Mouse (Mus musculus) embryo, embryonic 9.5 days (tissue): ENCODE data around the gene Acsbg2.
"Not testable (repeated sequence)": the region's sequence is repeated elsewhere in the genome, so short reads cannot be mapped to it uniquely, and the experiment has no call there.

ENCODE experiments used
- DNase-seq: peaks from one replicate; pipeline ENCODE4 v3.0.0-alpha.2; 2017; ENCODE audit errors: extremely low spot score

Acsbg2 gene

DNA sequence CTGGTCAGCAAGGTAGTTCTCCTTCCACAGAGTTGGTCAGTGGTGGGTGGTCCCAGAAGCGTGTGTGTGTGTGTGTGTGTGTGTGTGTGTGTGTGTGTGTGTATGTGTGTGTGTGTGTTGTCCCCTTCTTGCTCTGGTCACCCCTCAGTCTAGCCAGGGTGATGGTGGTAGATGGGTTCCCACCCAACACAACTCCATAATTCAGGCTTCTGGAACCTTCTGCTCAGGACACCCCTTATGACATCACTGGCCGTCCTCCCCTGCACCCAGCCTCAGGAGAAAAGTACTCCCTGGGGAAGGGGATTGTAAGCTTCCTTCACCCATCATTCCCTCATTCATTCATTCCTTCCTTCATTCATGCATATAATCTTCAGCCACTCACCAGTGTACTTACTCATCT, at the start of gene Acsbg2:
Acsbg2 (minus strand) TSS at position 211 of the 400 bp plus-strand sequence.
- DNase-seq, result no peak

DNA sequence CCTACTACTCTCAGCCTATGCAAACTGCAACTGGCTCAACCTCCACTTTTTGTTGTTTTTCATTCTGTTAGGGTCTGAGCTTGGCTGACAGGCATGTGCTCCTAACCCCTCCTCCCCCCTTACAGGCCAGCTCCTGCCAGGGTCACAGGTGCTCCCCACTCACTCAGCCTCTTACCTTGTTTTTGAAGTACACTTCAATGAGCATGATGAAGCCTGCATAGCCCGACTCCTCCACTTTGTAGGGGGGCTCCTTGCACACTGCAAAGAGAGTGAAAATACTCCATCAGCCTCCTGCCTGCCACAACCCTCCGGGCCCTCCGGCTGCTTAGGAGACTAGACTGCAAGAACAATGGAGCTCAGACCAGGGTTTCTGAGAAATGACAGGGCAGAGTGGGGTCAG, 45.5 kb upstream of the Acsbg2 start:
- DNase-seq, result no peak

DNA sequence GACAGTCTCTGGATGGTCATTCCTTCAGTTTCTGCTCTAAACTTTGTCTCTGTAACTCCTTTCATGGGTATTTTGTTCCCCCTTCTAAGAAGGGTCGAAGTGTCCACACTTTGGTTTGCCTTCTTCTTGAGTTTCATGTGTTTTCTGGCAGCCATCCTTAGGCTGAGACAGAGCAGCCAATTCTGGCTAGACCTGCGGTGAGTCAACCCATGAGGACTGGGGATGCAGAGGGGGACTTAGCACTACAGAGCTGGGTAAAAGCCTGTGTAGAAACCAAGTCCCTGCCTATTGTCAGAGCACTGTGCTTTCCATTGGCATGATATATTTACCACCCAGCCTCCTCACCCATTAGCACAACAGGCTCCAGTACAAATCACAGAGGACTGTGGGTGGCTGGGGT, 42.9 kb upstream of the Acsbg2 start:
- no peak for DNase-seq

DNA sequence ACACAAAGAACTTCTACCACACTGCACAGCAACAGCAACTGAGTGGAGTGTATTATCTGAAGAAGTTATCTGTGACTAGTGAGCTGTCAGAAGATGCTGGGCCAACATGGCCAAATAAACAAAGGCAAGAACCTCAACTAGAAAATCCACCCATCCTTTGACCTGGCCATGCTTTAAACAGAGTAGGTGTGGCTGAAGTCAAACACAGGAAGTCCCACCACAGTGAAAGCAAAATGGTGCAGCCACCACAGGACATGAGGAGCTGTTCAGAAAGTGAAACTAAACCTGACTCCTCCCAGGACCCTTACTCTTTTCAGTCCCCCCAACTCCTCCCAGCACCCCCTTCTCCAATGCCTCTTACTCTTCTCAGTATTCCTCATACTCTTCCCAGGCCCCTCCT, 39.2 kb upstream of the Acsbg2 start:
- no peak for DNase-seq

DNA sequence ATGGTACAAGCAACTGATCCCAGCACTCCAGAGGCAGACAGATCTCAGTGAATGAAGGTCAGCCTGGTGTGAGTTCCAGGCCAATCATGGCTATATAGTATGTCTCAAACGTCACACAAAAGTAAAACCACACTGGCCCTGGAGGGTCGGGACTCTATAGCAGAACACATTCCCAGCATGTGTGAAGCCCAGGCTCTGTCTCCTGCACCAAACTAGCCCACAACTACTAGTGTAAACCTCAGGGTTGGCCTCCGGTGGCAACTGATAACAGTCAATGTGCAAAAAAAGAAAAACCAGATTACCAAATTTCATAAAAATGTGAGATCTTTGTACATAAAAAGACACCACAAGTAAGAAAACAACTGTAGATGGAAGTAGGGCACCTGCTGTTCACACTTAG, 38.8 kb upstream of the Acsbg2 start:
- no peak for DNase-seq

DNA sequence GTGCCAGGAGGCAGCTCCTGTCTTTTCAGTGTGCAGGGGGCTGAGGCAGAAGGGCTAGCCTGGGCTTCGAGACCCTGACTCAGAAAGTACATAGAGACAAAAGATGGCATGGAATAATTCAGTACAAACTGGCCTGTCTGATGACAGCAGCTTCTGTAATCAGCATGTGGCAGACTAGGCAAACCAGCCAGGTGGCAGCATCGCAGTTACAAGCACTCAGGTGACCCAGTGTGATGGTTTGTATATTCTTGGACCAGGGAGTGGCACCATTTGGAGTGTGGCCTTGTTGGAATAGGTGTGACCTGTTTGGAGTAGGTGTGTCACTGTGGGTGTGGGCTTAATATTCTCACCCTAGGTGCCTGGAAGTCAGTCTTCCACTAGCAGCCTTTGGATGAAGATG, 35.5 kb upstream of the Acsbg2 start:
- DNase-seq, result not testable (repeated sequence)

DNA sequence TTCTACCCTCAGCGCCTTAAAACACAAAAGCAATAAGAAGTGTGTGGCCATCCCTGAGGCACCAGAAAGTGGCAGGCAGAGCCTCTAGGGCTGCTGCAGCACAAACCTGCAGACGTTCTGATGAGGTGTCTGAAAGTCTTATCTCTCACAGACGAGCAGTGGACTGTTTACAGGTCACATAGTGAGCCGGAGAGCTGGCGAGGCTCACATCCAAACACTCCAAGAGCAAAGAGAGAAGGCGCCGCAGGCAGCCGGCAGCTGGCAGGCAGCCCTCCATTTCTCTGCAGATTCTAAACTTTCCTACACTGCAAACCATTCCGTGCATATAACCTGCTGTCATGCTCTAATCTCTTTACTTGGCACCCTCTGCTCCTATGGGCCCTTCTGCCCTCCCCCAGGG, 33.6 kb upstream of the Acsbg2 start:
- no peak for DNase-seq

DNA sequence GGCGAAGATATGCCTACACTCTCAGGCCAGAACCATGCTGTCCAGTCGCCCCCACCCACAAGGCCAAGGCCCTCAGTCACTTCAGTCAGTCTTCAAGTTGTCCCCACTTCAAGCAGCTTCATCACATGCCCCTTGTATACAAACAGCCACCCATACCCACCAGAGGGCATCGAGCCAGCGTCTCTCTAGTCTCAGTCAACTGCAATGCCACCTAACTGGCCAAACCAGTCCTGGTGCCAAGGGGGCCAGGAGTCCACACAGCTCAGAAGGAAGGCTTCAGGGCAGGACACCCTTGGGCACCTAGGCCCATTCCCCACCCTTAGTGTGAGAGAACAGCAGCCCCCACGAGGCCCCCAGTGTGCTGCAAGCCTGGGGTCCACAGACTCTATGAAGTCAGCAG, 32.8 kb upstream of the Acsbg2 start:
- no peak for DNase-seq

DNA sequence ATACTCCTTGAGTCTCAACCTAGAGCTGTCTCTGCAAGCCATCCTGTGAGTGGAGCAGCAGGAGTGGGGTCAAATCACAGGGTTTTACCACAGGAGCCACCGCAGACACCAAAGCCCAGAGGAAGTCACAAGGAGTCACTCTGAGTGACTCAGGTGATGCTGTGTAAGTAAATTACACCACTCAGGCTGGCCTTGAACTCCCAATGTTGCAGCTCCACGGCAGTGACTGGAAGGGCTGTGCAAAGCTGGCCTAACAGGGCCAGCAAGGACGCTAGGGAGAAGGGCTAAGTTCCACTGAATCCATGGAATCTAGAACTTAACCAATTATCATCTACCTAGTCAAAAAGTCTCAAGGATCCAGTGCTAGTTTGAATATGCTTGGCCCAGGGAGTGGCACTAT, 31.9 kb upstream of the Acsbg2 start:
- no peak for DNase-seq

DNA sequence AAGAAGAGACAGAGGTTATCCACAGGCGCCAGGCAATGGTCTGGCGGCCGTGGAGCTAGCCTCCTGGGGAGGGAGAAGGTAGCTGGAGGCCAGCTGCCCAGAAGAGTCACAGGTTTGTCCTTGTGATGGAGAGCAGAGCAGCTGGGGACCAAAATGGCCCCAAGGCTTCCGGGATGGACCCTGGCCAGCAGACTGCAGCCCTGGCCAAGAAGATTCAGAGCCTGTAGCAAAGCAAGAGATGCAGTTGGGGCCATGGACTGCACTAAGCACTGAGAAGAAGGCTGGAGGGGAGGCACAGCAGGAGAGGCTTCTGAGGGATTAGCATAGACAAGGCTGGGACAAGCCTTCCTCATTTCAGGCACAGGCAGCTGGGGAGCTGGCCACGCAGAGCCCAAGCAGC, 28.5 kb upstream of the Acsbg2 start:
- no peak for DNase-seq

DNA sequence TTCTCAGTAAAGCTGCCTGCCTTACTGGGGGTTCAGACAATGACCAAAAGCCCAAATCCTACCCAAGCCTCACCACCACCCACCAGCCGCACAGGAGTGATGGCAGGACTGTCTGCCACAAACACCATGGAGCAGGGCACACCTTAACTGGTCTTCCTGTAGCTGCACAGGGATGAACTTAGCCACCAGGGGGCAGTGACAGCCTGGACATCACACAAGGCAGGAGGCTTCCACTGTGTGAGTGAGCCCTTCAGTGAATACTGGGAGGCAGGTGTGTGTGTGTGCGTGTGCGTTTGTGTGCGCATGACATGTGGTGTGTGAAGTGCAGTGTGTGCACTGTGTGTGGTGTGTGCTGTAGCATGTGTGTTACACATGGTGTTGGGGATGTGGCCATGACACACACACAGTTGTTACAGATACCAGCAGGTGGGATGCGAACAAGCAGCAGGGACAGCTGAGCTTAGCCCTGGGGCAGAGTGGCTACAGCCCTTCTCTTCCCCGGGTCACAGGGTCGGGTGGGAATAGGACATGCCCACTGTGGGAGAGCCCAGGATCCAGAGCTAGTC, 23.5 kb upstream of the Acsbg2 start:
- DNase-seq, result peak; percentile 62

DNA sequence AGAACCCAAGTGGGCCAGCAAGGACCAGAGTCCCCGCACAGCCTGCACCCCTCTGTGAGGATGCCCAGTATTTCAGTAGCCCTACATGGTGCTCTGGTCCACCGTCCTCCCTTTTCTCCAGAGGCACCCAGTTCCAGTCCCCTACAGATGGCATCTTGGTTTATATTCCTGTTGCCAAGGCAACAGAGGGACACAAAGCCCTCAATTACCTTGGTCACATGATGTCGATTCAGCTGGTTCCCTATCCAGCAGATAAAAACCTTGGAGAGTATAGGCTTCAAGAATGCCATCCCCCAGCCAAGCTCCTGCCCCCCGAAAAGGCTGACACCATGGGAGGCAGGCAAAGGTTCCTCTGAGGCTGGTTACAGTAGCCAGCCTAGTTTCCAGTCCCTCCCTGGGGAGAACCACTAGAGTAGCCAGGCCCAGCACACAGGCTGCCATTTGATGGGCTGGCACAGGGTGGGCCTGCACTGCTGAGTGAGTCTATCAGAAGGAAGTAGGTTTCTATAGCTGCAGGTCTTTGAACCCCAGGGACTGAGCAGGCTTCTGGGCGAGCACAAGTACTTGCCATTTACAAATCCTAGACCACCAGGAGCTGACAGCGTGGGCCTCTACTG, 22.4 kb upstream of the Acsbg2 start:
- no peak for DNase-seq

DNA sequence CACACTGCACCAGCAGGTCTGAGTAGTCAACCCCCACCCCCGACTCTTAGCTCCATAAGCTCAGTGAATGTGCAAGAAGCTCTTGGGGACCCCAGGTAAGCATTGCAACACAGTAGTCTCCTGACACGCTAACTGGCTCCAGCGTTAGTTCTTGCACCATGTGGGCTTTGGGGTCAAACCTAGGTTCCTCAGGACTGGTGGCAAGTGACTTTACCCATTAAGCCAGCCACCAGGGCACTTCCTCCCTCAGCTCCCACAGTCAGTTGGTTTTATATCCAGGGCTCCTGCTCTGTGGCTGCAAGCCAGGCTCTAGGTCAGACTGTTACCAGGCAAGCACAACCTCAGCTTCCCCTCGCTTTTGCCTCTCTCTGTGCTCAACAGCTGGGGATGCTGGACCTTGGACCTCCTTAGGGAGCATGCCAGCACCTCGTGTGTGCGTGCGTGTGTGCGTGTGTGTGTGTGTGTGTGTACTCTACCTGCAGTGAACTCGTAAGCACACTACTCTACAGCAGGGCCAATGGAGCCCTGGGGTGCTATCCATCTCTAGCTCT, 21.2 kb upstream of the Acsbg2 start:
- no peak for DNase-seq

DNA sequence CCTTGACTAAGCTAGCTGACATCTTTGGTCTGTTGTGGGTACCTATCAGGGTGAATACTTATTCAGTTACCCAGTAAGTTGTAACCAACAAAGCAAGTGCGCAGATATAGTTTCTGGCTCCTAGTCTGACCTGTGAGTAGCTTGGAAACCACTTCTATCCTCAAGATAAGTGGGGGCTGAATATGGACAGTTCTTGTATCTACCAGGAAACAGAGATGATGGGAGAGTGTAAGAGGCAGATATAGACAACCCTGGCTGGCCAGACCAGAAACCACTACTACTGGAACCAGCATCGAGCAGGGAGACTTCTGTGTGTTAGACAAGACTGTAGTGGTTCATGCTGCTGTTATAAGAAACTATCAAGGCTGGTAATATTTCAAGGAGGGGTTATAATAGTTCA, 15.8 kb upstream of the Acsbg2 start:
- DNase-seq, result no peak

DNA sequence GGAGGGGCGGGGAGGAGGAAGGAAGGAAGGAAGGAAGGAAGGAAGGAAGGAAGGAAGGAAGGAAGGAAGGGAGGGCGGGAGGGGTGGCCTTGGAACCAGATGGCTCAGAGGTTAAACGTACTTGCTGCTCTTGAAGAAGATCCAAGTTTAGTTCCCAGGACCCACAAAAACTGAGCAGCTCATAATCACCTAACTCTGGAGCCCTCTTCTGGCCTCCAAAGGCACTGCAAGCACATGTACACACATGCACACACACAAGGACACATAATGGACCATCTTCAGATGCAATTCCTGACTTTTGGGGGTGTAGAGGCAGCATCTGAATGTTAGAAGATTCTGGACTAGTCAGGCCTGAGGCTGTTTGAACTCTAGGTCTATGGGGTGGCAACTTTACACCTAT, 13.8 kb upstream of the Acsbg2 start:
- no peak for DNase-seq

DNA sequence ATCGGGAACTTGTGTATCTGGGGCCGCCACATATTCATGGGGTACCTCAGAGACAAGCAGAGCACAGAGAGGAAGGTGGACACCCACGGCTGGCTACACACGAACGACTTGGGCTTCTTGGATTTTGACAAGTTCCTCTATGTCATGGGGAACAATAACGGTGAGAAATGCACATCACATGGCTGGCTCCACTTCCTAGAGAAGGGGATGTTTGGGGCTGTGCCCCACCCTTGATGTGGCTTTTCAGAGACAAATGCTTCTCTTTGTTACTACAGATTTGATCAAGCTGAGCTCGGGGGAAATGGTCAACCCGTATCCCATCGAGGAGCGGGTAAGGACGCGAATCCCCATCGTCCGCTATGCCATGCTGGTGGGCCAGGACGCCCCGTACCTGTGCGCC, 10.6 kb upstream of the Acsbg2 start:
- DNase-seq, result no peak

DNA sequence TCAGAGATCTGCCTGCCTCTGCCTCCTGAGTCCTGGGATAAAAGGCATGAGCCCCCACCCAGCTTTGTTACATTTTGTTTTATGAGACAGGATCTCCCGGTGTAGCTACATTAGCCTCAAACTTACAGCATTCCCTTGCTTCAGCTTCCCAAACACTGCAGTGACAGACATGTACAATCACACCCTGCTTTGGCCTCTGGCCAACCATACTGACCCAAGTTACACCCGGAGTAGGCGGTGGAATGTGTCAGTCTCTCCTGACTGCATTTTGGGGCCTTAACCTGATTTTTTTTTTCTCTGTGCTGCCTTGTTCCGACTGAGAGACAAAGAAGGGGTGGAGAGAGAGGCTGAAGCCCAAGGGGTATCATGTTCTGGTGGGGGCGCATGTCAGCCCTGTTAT, 10.1 kb upstream of the Acsbg2 start:
- DNase-seq, result no peak

DNA sequence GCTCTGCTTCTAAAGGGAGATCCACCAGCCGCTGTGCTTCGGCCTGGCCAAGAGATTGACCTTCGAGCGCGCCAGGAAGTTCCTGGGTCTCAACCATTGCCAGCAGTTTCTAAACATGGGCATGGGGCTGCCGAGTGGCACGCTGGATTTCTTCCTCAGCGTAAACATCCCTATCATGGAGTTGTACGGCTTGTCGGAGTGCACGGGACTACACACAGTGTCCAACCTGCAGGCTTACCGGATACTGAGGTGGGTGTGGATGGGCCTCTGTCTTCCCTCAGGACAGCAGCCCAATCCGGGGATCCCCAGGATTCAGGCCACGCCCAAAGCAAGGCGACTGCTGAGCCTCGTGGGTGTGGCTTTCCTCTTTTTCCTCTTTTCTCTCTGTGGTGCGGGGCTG, 9.4 kb upstream of the Acsbg2 start:
- DNase-seq, result no peak

DNA sequence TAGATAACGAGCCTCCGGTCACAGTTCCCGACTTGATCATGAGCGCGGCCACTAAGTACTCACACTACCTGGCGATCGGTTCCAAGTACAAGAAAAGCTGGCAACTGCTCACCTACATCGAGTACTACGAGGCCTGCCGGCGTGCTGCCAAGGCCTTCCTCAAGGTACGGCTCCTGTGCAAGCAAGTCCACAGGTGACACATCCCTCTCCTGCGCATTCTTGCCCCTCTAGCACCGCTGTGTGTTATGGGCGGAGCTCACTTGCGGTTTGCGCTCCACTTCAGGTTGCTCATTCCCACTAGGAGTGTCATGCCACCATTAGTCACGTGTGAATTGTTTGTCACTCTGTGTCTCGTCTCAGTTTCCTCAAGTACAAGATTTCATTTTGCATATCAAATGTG, 3.2 kb upstream of the Acsbg2 start:
- no peak for DNase-seq

DNA sequence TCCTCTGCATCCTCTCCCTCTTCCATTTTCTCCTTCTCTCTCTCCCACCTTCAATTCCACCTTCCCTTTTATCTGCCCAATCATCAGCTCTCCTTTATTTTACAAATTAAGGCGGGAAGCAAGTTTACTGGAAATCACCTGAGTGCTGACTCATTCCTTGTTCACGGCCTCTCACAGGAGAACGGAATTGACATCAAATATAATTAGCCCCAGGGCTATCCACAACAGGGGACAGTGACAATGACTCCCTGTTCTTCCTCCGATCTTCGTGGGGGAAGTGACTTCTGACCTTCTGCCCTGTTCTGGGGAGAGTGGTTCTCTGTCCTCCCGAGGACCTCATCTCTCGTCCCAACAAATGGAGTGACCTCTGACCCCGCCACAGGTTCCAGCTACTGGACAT, 2.7 kb upstream of the Acsbg2 start:
- no peak for DNase-seq

DNA sequence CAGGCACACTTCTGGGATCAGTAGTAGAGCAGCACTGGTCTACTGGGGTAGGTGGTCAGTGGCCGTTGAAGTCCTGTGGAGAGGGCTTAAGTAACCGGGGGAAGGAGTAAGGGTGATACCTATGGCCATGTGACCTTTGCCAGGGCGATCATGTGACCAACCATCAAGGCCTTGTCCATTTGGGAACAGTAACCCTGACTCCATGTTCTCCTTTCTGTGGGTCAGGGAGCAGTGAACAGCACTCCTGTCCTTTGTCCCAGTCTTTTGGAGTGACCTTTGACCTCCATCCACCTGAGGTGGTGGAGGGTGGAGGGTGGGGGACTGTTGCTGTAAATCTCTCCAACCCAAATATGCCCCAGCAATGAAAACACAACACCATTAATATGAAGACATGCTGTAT, 2.2 kb upstream of the Acsbg2 start:
- DNase-seq, result no peak

DNA sequence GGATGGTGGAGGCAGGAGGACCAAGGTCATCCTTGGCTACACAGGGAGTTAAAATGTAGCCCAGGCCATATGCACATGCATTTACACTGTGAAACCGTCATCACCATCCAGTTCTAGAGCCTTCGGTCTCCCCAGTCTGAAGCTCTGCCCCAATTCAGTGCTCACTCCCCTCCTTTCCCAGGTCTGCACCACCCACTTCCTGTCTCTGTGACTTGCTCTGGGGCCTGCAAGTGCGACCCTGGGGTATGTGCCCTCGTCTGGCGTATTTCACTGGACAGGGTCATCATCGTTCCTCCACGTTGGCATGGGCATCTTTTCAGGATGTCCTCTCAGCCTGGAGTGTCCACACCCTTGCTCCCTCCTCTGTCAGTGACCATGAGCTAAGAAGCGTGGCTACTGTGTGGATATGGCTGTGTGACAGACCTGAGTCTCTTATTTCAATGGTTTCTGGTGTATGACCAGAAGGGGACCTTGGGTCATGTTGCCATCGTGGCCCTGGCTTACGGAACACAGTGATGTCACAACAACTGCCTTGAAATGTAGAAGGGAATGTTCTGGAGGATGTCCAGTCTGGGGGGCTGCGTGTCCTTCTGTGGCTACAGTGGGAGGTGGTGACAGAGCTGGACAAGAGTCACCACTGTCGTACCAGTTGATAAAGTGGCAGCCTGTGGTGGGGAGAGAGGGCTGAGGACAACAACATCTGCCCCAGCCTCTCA, 847 bp upstream of the Acsbg2 start, which contains the start of gene 1700061G19Rik:
1700061G19Rik (plus strand) TSS at position 542 of the 716 bp plus-strand sequence.
- no peak for DNase-seq

DNA sequence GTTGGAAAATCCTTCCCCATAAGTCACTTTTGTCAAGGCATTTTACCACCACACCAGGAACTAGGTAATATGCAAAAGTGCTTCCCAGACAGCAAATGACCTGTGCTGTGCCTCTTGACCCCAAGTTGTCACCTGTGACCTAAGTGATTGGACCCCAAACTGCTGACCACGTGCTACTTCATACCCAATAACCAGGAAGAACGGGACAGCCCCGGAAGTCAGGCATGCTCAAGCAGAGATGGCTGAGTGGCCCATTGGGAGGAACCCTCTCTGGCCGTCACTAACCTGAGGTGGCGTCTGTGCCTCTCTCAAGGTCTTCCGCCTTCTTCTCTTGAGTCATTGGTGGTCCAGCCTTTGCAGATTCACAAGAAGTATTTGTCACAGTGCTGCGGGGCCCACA, 1.7 kb downstream of the Acsbg2 start:
- DNase-seq, result no peak
